Mouse (Mus musculus): ENCODE data around the gene Gm4756. TPM values are rescaled to one million over a fixed set of nuclear protein-coding genes. Genes with fewer than 3 reads are reported as not detected.
A peak's percentile ranks its signal among the peaks of the same experiment; 100 is the strongest.

Gene Gm4756
- polyA plus RNA-seq, 1 experiment from 2014 or later, result not detected

DNA sequence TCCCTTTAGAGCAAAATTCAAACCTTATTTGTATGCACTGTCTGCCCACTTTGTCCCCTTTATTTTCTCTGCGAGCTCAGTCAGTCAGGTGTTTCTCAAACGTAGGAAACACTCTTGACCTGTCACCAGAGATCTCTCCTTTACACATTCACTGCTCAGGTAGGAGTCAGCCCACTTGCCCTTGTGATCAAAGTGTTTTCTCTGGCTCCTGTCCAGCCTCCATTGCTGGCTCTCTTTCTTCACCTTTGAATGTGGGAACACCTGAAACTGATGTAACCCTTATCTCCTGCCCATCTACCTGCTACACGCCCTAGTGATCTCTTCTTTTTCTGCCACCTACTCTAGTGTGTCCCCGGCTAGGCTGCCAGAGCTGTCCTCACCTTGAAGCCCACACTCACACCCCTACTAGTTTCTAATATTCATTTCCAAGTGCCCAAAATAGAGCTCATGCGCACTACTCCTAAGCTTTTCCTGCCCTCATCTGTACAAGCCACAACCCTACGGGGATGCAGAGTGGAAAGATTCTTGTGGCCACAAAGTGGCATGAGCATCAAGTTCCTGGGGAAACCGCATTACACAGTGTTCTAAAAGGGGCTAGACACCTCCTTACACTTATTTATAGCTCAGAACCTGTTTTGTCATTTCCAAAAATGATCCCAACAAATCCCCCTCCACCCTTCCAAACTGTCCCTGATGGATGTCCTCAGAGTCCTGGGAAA lies 24.8 kb upstream of the Gm4756 start:
- Histone ChIP-seq H3K27me3 (no peaks in the 10 kb centered on the region), H3K9ac (replicated peaks) (no peak overlapping the region), H3K4me3 (no peak overlapping the region), H3K4me2 (replicated peaks) (no peak overlapping the region), H3K36me3 (no peaks in the 10 kb centered on the region), H3K9me3 (no peaks in the 10 kb centered on the region), H3K27ac (replicated peaks) (no peak overlapping the region), H3K4me1 (no peaks in the 10 kb centered on the region)
- WGBS, result 82% methylated on average over 7 of the region's 7 CpGs
- ATAC-seq (ENCODE audit: low FRiP score, low read depth), result no peak

GRCm38 (mm10) chr12:72671516-72672135 lies 22.2 kb upstream of the Gm4756 start:
- H3K4me1 ChIP-seq, result no peaks in the 10 kb centered on the region
- no peaks in the 10 kb centered on the region for H3K27me3 ChIP-seq
- H3K27ac ChIP-seq (replicated peaks), result no peak overlapping the region
- no peaks in the 10 kb centered on the region for H3K36me3 ChIP-seq
- WGBS, result 93% methylated on average over 6 of the region's 6 CpGs
- H3K9ac ChIP-seq (replicated peaks), result no peak overlapping the region
- H3K9me3 ChIP-seq, result no peaks in the 10 kb centered on the region
- no peak for ATAC-seq (ENCODE audit: low FRiP score, low read depth)
- no peak overlapping the region for H3K4me2 ChIP-seq (replicated peaks)
- no peak overlapping the region for H3K4me3 ChIP-seq

GRCm38 (mm10) chr12:72670921-72671320 lies 21.5 kb upstream of the Gm4756 start:
- no peak overlapping the region for H3K4me2 ChIP-seq (replicated peaks)
- 92% methylated on average over 8 of the region's 8 CpGs for WGBS

DNA sequence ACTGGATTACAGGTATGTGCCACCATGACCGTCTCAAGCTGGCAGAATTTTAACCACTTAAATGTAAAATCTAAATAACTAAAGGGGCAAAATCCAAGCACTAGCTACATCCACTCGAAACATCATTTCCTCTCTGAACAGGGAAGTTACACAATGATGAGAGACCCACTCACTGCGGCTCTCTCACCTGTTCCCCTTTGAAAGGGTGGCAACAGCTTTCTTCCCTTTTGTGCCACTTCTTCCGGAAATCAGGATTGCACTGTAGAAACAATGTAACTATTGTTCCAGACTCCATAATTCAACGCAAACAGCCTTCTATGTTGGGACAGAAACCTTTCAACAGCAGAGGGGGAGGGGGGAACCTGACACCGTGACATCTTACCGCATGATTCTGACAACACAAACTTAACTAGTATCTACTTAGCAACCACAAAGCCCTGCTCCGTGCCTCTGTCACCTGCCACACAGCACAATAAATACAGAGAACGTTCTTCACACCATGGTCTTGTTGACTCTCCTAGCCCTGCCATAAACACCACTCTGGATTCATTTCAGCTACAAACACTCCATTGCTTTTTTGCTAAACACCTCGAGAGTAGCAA lies 18.5 kb upstream of the Gm4756 start:
- H3K9me3 ChIP-seq, result no peaks in the 10 kb centered on the region
- H3K4me2 ChIP-seq (replicated peaks), result no peak overlapping the region
- no peak overlapping the region for H3K9ac ChIP-seq (replicated peaks)
- peaks cover 17% of the 10 kb centered on the region for H3K4me1 ChIP-seq
- H3K4me3 ChIP-seq, result no peak overlapping the region
- H3K27me3 ChIP-seq, result 0 out of 2 replicates have a peak, but pooled peaks cover 6% of the 10 kb centered on the region
- no peaks in the 10 kb centered on the region for H3K36me3 ChIP-seq
- 69% methylated on average over 10 of the region's 10 CpGs for WGBS
- ATAC-seq (ENCODE audit: low FRiP score, low read depth), result no peak
- H3K27ac ChIP-seq (replicated peaks), result no peak overlapping the region

More at GRCm38 (mm10) chr12:72670921-72671320, 21.5 kb upstream of the Gm4756 start:
- H3K9me3 ChIP-seq, result no peaks in the 10 kb centered on the region
- H3K9ac ChIP-seq (replicated peaks), result no peak overlapping the region
- no peak overlapping the region for H3K27ac ChIP-seq (replicated peaks)
- ATAC-seq (ENCODE audit: low FRiP score, low read depth), result no peak
- H3K36me3 ChIP-seq, result no peaks in the 10 kb centered on the region
- no peak overlapping the region for H3K4me3 ChIP-seq
- no peaks in the 10 kb centered on the region for H3K4me1 ChIP-seq
- 0 out of 2 replicates have a peak, but pooled peaks cover 3% of the 10 kb centered on the region for H3K27me3 ChIP-seq

DNA sequence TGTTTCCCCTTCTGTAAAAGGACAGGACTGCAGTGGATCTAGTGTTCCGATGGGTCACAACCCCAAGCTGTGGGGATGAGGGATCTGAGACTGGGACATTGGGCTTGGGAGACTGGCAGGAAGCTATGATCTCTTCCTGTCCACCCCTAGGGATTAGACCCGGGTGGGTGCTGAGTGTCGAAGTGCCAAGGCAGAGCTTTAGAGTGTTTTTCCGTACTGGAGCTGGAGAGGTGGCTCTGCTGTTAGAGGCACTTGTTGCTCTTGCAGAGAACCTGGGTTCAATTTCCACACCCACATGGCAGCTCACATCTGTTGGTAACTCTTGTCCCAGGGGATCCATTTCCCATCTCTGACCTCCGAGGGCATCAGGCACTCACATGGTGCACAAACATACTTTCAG lies 16.6 kb upstream of the Gm4756 start:
- ATAC-seq (ENCODE audit: low FRiP score, low read depth), result no peak

DNA sequence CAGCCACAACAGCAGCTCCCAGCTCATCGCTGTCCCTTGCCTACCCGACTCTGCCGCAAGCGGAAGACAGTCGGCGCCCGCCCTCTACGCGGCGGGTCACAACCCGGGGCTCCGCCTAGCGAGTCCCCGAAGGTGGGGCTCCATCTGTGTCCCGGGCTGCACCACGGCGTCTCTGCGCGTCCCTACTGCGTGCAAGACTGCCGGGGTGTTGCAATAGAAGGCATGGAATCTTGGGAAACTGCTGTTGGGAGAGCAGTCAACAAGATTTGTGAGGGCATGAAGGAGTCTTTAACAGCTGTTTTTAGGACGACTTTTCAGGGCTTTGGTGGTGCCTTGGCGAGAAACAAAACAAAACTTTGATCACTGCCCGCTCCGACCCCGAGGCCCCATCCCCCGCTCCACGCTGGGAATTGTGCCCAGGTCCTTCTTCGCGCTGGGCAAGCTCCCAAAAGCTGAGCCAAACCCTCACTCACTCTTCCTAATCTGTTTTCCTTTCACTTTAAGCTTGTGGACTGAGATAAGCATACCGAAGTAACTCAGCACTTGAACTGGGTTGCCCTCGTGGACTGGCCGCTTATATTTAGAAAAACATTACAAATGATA lies 15.4 kb upstream of the Gm4756 start, which contains the start of gene Dhrs7:
Dhrs7 (minus strand) TSS at position 175 of the 603 bp plus-strand sequence.
- Histone ChIP-seq H3K9me3 (no peaks in the 10 kb centered on the region), H3K27me3 (0 out of 2 replicates have a peak, but pooled peaks cover 6% of the 10 kb centered on the region), H3K9ac (replicated peaks) (peak within 1 kb of the TSS; percentile 61), H3K27ac (replicated peaks) (no peak within 1 kb of the TSS), H3K4me1 (peaks cover 17% of the 10 kb centered on the region), H3K4me2 (replicated peaks) (peak within 1 kb of the TSS; percentile 88), H3K36me3 (no peaks in the 10 kb centered on the region), H3K4me3 (peak within 1 kb of the TSS; percentile 54)
- 3% methylated on average over 33 of the region's 33 CpGs for WGBS
- peak; percentile 86 for ATAC-seq (ENCODE audit: low FRiP score, low read depth)

More for the DNA sequence above, 16.6 kb upstream of the Gm4756 start:
- H3K4me2 ChIP-seq (replicated peaks), result no peak overlapping the region
- no peak overlapping the region for H3K4me3 ChIP-seq
- no peaks in the 10 kb centered on the region for H3K9me3 ChIP-seq
- 0 out of 2 replicates have a peak, but pooled peaks cover 6% of the 10 kb centered on the region for H3K27me3 ChIP-seq
- H3K9ac ChIP-seq (replicated peaks), result no peak overlapping the region
- no peaks in the 10 kb centered on the region for H3K36me3 ChIP-seq
- no peak overlapping the region for H3K27ac ChIP-seq (replicated peaks)
- 84% methylated on average over 5 of the region's 5 CpGs for WGBS
- H3K4me1 ChIP-seq, result peaks cover 17% of the 10 kb centered on the region

DNA sequence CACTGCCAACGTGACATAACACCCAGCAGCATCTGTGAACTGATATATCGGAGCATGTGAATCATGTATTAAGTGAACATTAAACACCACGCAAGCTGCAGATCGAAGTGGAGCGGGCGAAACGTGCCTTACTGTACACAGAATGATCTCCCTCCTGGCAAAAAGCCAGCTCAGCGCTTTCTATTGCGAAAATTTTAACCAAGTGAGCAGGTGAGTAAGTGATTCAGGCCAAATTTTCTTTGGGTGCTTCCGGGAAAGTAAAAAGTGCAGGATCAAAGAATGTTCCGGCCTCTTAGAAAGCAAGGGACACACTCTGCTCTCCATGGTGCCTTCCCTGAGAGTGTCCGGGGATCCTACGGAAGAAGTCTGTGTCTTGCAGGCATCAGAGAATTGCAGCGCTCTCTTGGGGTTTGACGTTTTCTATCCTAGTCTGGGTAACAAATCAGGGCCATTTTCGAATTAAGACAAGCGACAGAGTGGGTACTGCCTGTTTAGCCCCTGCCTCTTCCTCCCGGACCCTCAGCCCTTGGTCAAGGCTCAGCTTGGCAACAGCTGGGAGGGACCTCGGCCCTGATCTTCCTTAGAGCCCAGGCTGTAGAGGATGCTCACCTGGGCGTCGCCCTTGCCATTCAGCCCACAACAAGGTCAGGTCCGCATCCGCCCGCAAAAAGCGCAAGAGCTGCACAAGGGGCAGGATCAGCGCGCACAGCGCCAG lies 14.7 kb upstream of the Gm4756 start:
- H3K4me3 ChIP-seq, result peak overlapping the region; percentile 54
- H3K27me3 ChIP-seq, result 0 out of 2 replicates have a peak, but pooled peaks cover 6% of the 10 kb centered on the region
- H3K27ac ChIP-seq (replicated peaks), result no peak overlapping the region
- H3K9ac ChIP-seq (replicated peaks), result peak overlapping the region; percentile 61
- no peaks in the 10 kb centered on the region for H3K9me3 ChIP-seq
- 14% methylated on average over 28 of the region's 28 CpGs for WGBS
- peaks cover 17% of the 10 kb centered on the region for H3K4me1 ChIP-seq
- no peaks in the 10 kb centered on the region for H3K36me3 ChIP-seq
- ATAC-seq (ENCODE audit: low FRiP score, low read depth), result no peak
- H3K4me2 ChIP-seq (replicated peaks), result peak overlapping the region; percentile 88

GRCm38 (mm10) chr12:72655775-72656174 lies 6.3 kb upstream of the Gm4756 start:
- Histone ChIP-seq H3K4me3 (no peak overlapping the region), H3K27ac (replicated peaks) (no peak overlapping the region), H3K9me3 (no peaks in the 10 kb centered on the region), H3K27me3 (no peaks in the 10 kb centered on the region), H3K9ac (replicated peaks) (no peak overlapping the region), H3K36me3 (no peaks in the 10 kb centered on the region), H3K4me2 (replicated peaks) (no peak overlapping the region), H3K4me1 (no peaks in the 10 kb centered on the region)
- ATAC-seq (ENCODE audit: low FRiP score, low read depth), result no peak
- WGBS, result 90% methylated on average over 16 of the region's 16 CpGs

DNA sequence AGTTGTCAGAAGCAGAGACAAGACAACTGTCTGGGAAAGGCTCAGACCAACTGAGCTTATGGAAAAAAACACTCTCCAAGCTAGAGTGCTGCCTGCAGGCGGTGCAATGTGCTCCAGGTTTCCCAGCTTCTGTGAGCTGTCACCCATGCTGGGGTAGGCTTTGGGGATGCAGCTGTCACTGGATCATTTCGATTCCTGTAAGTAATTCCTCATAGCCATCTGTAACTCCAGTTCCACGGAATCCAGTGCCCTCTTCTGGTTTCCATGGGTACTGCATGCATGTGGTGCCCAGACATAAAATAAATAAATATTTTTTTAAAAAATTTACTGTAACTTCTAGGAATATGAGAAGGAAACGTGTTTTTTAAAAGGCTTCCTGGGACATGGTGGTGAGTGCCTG lies 5.2 kb upstream of the Gm4756 start:
- Histone ChIP-seq H3K9ac (replicated peaks) (no peak overlapping the region), H3K4me1 (no peaks in the 10 kb centered on the region), H3K27ac (replicated peaks) (no peak overlapping the region), H3K9me3 (no peaks in the 10 kb centered on the region), H3K36me3 (no peaks in the 10 kb centered on the region), H3K4me2 (replicated peaks) (no peak overlapping the region), H3K4me3 (no peak overlapping the region), H3K27me3 (no peaks in the 10 kb centered on the region)
- no peak for ATAC-seq (ENCODE audit: low FRiP score, low read depth)
- 11% methylated on average over 4 of the region's 4 CpGs for WGBS

GRCm38 (mm10) chr12:72648921-72649320 lies 540 bp downstream of the Gm4756 start:
- 92% methylated on average over 14 of the region's 14 CpGs for WGBS
- Histone ChIP-seq H3K4me2 (replicated peaks) (no peak overlapping the region), H3K9me3 (no peaks in the 10 kb centered on the region), H3K27me3 (no peaks in the 10 kb centered on the region), H3K9ac (replicated peaks) (no peak overlapping the region), H3K4me1 (no peaks in the 10 kb centered on the region), H3K4me3 (no peak overlapping the region), H3K27ac (replicated peaks) (no peak overlapping the region), H3K36me3 (no peaks in the 10 kb centered on the region)
- no peak for ATAC-seq (ENCODE audit: low FRiP score, low read depth)

DNA sequence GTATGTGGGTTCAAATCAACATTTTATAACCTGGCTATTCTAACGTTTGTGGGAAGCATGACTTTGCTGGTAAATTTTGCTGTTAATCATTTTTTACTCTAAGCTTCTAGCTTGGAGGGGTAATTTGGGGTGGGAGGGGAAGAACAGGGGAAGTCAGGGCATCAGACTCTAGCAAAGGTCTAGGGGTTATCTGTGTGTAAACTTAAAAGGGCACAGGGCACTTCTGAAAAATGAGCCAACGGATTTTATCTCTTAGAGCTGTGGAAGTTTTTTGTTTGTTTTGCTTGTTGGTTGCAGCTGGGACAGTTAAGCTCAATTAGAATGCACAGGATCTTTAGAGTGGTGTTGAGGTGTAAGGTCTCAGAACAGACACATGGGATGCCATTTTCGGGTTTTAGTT lies 11.4 kb downstream of the Gm4756 start:
- H3K4me1 ChIP-seq, result no peaks in the 10 kb centered on the region
- H3K27ac ChIP-seq (replicated peaks), result no peak overlapping the region
- no peaks in the 10 kb centered on the region for H3K27me3 ChIP-seq
- no peak for ATAC-seq (ENCODE audit: low FRiP score, low read depth)
- WGBS, result 88% methylated on average over 3 of the region's 3 CpGs
- H3K4me2 ChIP-seq (replicated peaks), result no peak overlapping the region
- H3K9me3 ChIP-seq, result peaks cover 15% of the 10 kb centered on the region
- no peak overlapping the region for H3K4me3 ChIP-seq
- no peak overlapping the region for H3K9ac ChIP-seq (replicated peaks)
- H3K36me3 ChIP-seq, result no peaks in the 10 kb centered on the region

All from midbrain, embryonic 12.5 days (tissue).